Mouse (Mus musculus) forebrain, postnatal 0 days (tissue): Measurements from ENCODE around the gene Zrsr1. TPM values are rescaled to one million over a fixed set of nuclear protein-coding genes. Genes with fewer than 3 reads are reported as not detected.
A peak's percentile ranks its signal among the peaks of the same experiment; 100 is the strongest.

Experiments used
- ATAC-seq: fragments of 200-750 bp; cut with Nextera tagmentation; 2 replicates; pipeline ENCODE4 v1.8.0; 2017; ENCODE audit warnings: mild to moderate bottlenecking, moderate library complexity
- DNase-seq: peaks from one replicate; pipeline ENCODE4 v3.0.0-alpha.2; 2015
- H3K27ac ChIP-seq: fragments of 300-500 bp; sonication (generic); 2 replicates; pipeline ENCODE4 v1.5.1; 2014; ENCODE audit warnings: low read depth, mild to moderate bottlenecking, antibody characterized with exemption, low read length, moderate library complexity, mixed read lengths
- H3K27me3 ChIP-seq: fragments of 300-500 bp; sonication (generic); 2 replicates; pipeline ENCODE4 v1.6.1; 2014; ENCODE audit warnings: mild to moderate bottlenecking, low read length, mixed read lengths; ENCODE audit not compliant: insufficient read depth
- H3K36me3 ChIP-seq: fragments of 300-500 bp; sonication (generic); 2 replicates; pipeline ENCODE4 v1.6.1; 2014; ENCODE audit warnings: mild to moderate bottlenecking, moderate library complexity; ENCODE audit not compliant: insufficient read depth
- H3K4me1 ChIP-seq: fragments of 300-500 bp; sonication (generic); 2 replicates; pipeline ENCODE4 v1.6.1; 2014; ENCODE audit warnings: antibody characterized with exemption; ENCODE audit not compliant: insufficient read depth
- H3K4me2 ChIP-seq: fragments of 300-500 bp; sonication (generic); 2 replicates; pipeline ENCODE4 v1.6.1; 2014; ENCODE audit warnings: low read depth, mild to moderate bottlenecking, moderate library complexity
- H3K4me3 ChIP-seq: fragments of 300-500 bp; sonication (generic); 2 replicates; pipeline ENCODE4 v1.5.1; 2014; ENCODE audit warnings: low read depth, low read length, mixed read lengths
- H3K9ac ChIP-seq: fragments of 300-500 bp; sonication (generic); 2 replicates; pipeline ENCODE4 v1.6.1; 2014; ENCODE audit warnings: mild to moderate bottlenecking
- H3K9me3 ChIP-seq: fragments of 300-500 bp; sonication (generic); 2 replicates; pipeline ENCODE4 v1.6.1; 2016; ENCODE audit warnings: low read length
- CTCF ChIP-seq: sonication (generic); IDR thresholded peaks from 2 replicates; pipeline ENCODE4 v1.5.1; 2016; ENCODE audit warnings: antibody characterized with exemption, control low read depth, low read depth
- WGBS: fragments of 180-500 bp; shearing (Covaris S2); extraction: QIAGEN DNeasy Blood & Tissue Kit; methylation state at CpG from one replicate; pipeline ENCODE4 v1.1.7; 2014; 5-methylcytosine and 5-hydroxymethylcytosine counted together
- polyA plus RNA-seq: library from polyadenylated mRNA; unstranded; fragments of >200 nt; fragmentation: Nextera tagmentation; extraction: Ambion mirVana; gene quantifications from 2 replicates; pipeline ENCODE4 v1.2.1, GENCODE M21; 2015
- total RNA-seq: library from RNA; depleted of rRNA; stranded (reverse); fragments of >200 nt; gene quantifications from 2 replicates; pipeline ENCODE4 v1.2.3, GENCODE M21; 2014

The Zrsr1 gene
- total and polyA plus RNA-seq, 2 experiments from 2014 or later: 6.4 to 17.5 TPM

DNA sequence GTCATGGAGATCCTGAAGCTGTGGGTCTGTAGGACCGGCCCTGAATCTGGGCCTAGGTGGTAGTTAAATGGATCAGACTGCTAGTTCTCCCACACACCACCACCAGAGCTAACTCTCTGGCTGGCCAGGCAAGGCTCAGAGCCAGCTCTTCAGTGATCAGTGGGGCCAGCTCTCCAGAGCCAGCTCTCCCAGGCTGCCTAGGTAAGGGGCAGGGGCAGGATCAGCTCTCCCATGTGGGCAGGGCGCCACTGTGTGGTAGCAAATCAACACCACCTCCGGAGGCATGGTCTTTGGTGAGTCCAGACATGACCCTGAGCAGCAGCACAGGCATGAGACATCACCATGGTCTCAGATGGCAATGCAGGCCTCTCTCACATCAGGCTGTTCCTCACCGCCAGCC is 15.0 kb upstream of the Zrsr1 start:
- Histone ChIP-seq H3K27me3 (no peaks in the 10 kb centered on the region), H3K4me1 (no peaks in the 10 kb centered on the region), H3K27ac (no peak overlapping the region), H3K4me2 (no peak overlapping the region), H3K36me3 (peaks cover 3% of the 10 kb centered on the region; the same call in 1 of the 2 replicates), H3K9me3 (no peaks in the 10 kb centered on the region), H3K9ac (no peak overlapping the region), H3K4me3 (no peak overlapping the region)
- ATAC-seq (peak; percentile 68; the same call in 1 of the 2 replicates), DNase-seq (no peak)
- TF ChIP-seq CTCF: peak; percentile 56
- 72% methylated on average over 4 of the region's 4 CpGs for WGBS

DNA sequence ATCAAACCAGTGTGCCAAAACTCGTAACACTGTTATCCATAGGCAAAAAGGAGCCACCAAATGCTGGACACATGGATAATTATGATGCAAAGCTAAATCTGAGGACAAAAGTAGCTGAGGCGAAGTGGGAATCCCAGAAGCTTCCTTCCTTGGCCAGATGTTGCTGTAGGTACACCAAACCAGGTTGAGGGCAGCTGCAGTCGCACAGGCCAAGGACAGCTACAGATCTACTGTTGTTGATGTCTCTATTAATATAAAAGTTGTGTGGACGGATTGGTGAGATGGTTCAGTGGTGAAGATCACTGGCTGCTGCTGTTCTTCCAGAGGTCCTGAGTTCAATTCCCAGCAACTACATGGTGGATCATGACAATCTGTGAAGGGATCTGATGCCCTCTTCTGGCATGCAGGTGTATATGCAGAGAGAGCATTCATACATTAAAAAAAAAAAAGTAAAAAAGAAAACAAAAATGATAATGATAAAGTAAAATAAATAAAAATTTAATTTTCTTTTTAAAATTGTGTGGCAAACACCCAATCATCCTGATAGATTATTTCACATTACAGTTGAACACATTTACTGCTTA is 13.9 kb upstream of the Zrsr1 start:
- WGBS: 94% methylated on average over 4 of the region's 4 CpGs

DNA sequence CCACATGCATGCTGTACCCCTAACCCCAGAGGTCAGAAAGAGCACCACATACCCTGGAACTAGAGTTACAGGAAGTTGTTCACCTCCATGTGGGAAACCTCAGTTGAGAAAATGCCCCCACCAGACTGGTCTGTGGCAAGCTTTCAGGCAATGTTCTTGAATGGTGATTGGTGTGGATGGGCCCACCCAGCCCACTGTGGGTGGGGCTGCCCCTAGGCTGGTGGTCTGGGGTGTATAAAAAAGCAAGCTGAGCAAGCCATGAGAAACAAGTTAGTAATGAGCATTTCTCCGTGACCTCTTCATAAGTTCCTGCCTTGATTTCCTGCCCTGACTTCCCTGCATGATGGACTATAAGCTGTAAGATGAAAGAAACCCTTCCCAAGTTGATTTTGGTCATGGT is 9.7 kb upstream of the Zrsr1 start:
- Histone ChIP-seq H3K4me2 (no peak overlapping the region), H3K9ac (no peak overlapping the region), H3K9me3 (no peaks in the 10 kb centered on the region), H3K27me3 (no peaks in the 10 kb centered on the region), H3K4me3 (no peak overlapping the region), H3K27ac (no peak overlapping the region), H3K36me3 (no peaks in the 10 kb centered on the region), H3K4me1 (no peaks in the 10 kb centered on the region)
- TF ChIP-seq CTCF: no peak
- WGBS: 100% methylated on average over 1 of the region's 1 CpGs
- no peak for ATAC-seq
- DNase-seq: no peak

More for the DNA sequence above, 13.9 kb upstream of the Zrsr1 start:
- H3K4me2 ChIP-seq: no peak overlapping the region
- no peaks in the 10 kb centered on the region for H3K27me3 ChIP-seq
- no peak overlapping the region for H3K4me3 ChIP-seq
- no peak for ATAC-seq
- no peak overlapping the region for H3K27ac ChIP-seq
- no peaks in the 10 kb centered on the region for H3K4me1 ChIP-seq
- H3K36me3 ChIP-seq: peaks cover 3% of the 10 kb centered on the region; the same call in 1 of the 2 replicates
- DNase-seq: no peak
- no peak overlapping the region for H3K9ac ChIP-seq
- TF ChIP-seq CTCF: peak; percentile 59
- H3K9me3 ChIP-seq: no peaks in the 10 kb centered on the region

DNA sequence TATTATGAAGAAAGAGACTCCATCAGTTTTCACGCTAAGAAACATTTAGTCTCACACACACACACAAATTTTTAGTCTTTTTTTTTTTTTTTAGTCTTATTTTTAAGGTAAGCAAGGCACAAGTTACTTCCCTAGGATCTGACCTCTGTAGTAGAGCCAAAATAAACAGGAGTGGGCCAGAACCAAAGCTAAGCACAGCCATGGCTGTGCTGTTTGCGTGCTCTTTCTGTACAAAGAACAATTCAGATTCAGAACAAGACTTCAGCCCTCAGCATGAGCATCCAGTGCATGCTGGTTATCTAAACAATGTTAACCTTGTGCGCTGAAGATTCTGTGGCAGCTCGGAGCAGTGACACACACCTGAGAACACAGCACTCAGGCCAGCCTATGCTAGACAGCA is 7.4 kb upstream of the Zrsr1 start:
- H3K4me2 ChIP-seq: no peak overlapping the region
- H3K4me1 ChIP-seq: no peaks in the 10 kb centered on the region
- H3K36me3 ChIP-seq: no peaks in the 10 kb centered on the region
- no peak overlapping the region for H3K9ac ChIP-seq
- DNase-seq (no peak), ATAC-seq (no peak)
- no peak overlapping the region for H3K27ac ChIP-seq
- TF ChIP-seq CTCF: no peak
- H3K27me3 ChIP-seq: no peaks in the 10 kb centered on the region
- 82% methylated on average over 4 of the region's 4 CpGs for WGBS
- H3K4me3 ChIP-seq: no peak overlapping the region
- no peaks in the 10 kb centered on the region for H3K9me3 ChIP-seq

DNA sequence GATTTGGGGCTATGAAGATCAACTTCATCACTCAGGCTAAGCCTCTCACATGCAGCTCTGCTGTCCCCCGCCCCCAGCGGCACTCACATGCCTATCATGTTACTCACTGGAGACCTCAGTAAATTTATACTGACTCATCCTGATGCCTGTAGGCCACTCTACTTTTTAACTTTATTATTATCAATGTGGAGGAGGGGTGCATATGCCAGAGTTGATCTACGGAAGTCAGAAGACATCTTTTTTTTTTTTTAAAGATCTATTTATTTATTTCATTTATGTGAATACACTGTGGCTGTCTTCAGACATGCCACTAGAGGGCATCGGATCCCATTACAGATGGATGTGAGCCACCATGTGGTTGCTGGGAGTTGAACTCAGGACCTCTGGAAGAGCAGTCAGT is 6.3 kb upstream of the Zrsr1 start:
- peak; percentile 51 for TF ChIP-seq CTCF
- no peaks in the 10 kb centered on the region for H3K27me3 ChIP-seq
- no peak overlapping the region for H3K27ac ChIP-seq
- 81% methylated on average over 4 of the region's 4 CpGs for WGBS
- DNase-seq (no peak), ATAC-seq (no peak)
- H3K9me3 ChIP-seq: no peaks in the 10 kb centered on the region
- no peaks in the 10 kb centered on the region for H3K4me1 ChIP-seq
- no peak overlapping the region for H3K4me2 ChIP-seq
- no peak overlapping the region for H3K4me3 ChIP-seq
- no peaks in the 10 kb centered on the region for H3K36me3 ChIP-seq
- H3K9ac ChIP-seq: no peak overlapping the region

DNA sequence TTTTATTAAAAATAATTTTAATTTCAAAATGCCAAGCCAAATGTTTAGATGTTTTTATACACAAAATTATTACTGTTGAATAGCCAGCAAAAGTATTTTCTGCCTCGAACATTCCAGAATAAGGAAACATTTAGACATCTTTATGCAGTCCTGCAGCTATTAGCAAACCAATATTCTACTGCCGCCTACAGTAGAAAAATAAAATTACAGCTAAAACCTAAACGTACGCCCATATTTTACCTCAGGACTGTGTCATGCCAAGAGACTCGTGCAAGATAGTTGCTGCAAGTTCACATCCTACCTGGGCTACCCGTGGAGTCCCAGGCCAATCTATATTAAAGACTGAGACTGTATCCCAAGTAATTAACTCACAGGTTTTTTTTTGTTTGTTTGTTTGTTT is 2.3 kb upstream of the Zrsr1 start:
- peak; percentile 61 for TF ChIP-seq CTCF
- DNase-seq (peak; percentile 39), ATAC-seq (no peak)
- Histone ChIP-seq H3K4me2 (no peak overlapping the region), H3K27ac (no peak overlapping the region), H3K9ac (no peak overlapping the region), H3K27me3 (no peaks in the 10 kb centered on the region), H3K4me3 (no peak overlapping the region), H3K9me3 (0 out of 2 replicates have a peak, but pooled peaks cover 3% of the 10 kb centered on the region), H3K36me3 (no peaks in the 10 kb centered on the region), H3K4me1 (no peaks in the 10 kb centered on the region; the same call in 1 of the 2 replicates)
- 62% methylated on average over 6 of the region's 6 CpGs for WGBS

DNA sequence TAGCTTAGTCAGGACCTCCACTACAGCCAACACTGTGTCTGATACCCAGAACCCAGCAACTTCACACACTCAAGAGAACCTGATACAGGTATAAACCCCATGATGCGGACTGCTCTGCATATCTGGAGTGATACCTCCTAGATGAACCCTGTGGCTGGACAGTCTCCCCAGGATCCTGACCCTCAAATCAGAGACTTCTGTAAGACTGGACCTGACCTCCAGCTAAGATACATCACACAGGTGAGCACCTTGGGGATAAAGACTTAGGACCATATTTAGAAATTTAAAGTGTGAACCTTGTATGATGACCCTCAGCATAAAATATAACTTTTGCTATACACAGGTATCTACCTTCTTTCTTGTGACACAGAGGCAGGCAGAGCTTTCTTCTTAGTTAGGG is 1.3 kb upstream of the Zrsr1 start:
- Histone ChIP-seq H3K36me3 (no peaks in the 10 kb centered on the region; the same call in 1 of the 2 replicates), H3K27ac (no peak overlapping the region), H3K27me3 (no peaks in the 10 kb centered on the region), H3K9ac (no peak overlapping the region), H3K9me3 (0 out of 2 replicates have a peak, but pooled peaks cover 3% of the 10 kb centered on the region), H3K4me2 (no peak overlapping the region), H3K4me1 (peaks cover 3% of the 10 kb centered on the region; the same call in 1 of the 2 replicates), H3K4me3 (no peak overlapping the region)
- WGBS: 96% methylated on average over 1 of the region's 1 CpGs
- ATAC-seq (no peak), DNase-seq (no peak)
- no peak for TF ChIP-seq CTCF
